Mouse (Mus musculus): ENCODE measurements around the gene Pgap2.

GRCm38 (mm10) chr7:102192356-102192755 is 17.7 kb upstream of the Pgap2 start:
- TF ChIP-seq POLR2A (IDR thresholded peaks at IDR 0.05; ENCODE audit: insufficient read depth, low read depth, low read length), result no peak
- TF ChIP-seq CTCF (IDR thresholded peaks at IDR 0.05; ENCODE audit: insufficient read depth, low read depth, low read length), result no peak
